Mouse (Mus musculus): ENCODE measurements around the gene Celf2. TPM values are rescaled to one million over a fixed set of nuclear protein-coding genes. Genes with fewer than 3 reads are reported as not detected.
"Not testable (repeated sequence)": the region's sequence is repeated elsewhere in the genome, so short reads cannot be mapped to it uniquely, and the experiment has no call there.

Gene Celf2
- total RNA-seq, 4 experiments from 2014 or later, result 60.0 to 64.8 (median 63.1) TPM

GRCm38 (mm10) chr2:6604347-6604746 is 905.0 kb downstream of the Celf2 start:
- no peak for DNase-seq (ENCODE audit: low spot score)

GRCm38 (mm10) chr2:6603880-6604279 is 905.5 kb downstream of the Celf2 start:
- DNase-seq (ENCODE audit: low spot score), result no peak

GRCm38 (mm10) chr2:6602163-6602562 is 907.2 kb downstream of the Celf2 start:
- DNase-seq (ENCODE audit: low spot score), result no peak

- DNase-seq (ENCODE audit: low spot score), result no peak
Measured at GRCm38 (mm10) chr2:6598879-6599167, 910.5 kb downstream of the Celf2 start.

GRCm38 (mm10) chr2:6598124-6598878 is 911.1 kb downstream of the Celf2 start:
- no peak for DNase-seq (ENCODE audit: low spot score)

- no peak for DNase-seq (ENCODE audit: low spot score)
Measured at GRCm38 (mm10) chr2:6594736-6595135, 914.6 kb downstream of the Celf2 start.

GRCm38 (mm10) chr2:6594160-6594559 is 915.2 kb downstream of the Celf2 start:
- DNase-seq (ENCODE audit: low spot score), result no peak

- DNase-seq (ENCODE audit: low spot score), result no peak
Measured at GRCm38 (mm10) chr2:6593739-6594138, 915.6 kb downstream of the Celf2 start.

GRCm38 (mm10) chr2:6586122-6586681 is 923.2 kb downstream of the Celf2 start:
- no peak for DNase-seq (ENCODE audit: low spot score)

- DNase-seq (ENCODE audit: low spot score), result no peak
Measured at GRCm38 (mm10) chr2:6585069-6585754, 924.2 kb downstream of the Celf2 start.

- no peak for DNase-seq (ENCODE audit: low spot score)
Measured at GRCm38 (mm10) chr2:6582711-6583110, 926.7 kb downstream of the Celf2 start.

GRCm38 (mm10) chr2:6580066-6580465 is 929.3 kb downstream of the Celf2 start:
- no peak for DNase-seq (ENCODE audit: low spot score)

- not testable (repeated sequence) for DNase-seq (ENCODE audit: low spot score)
Measured at GRCm38 (mm10) chr2:6575316-6575715, 934.0 kb downstream of the Celf2 start.

GRCm38 (mm10) chr2:6573640-6574039 is 935.7 kb downstream of the Celf2 start:
- DNase-seq (ENCODE audit: low spot score), result no peak

GRCm38 (mm10) chr2:6572976-6573375 is 936.4 kb downstream of the Celf2 start:
- DNase-seq (ENCODE audit: low spot score), result no peak

GRCm38 (mm10) chr2:6569040-6569542 is 940.3 kb downstream of the Celf2 start:
- no peak for DNase-seq (ENCODE audit: low spot score)

- no peak for DNase-seq (ENCODE audit: low spot score)
Measured at GRCm38 (mm10) chr2:6565175-6565574, 944.2 kb downstream of the Celf2 start.

GRCm38 (mm10) chr2:6561337-6561736 is 948.0 kb downstream of the Celf2 start:
- no peak for DNase-seq (ENCODE audit: low spot score)

GRCm38 (mm10) chr2:6560802-6561201 is 948.6 kb downstream of the Celf2 start:
- DNase-seq (ENCODE audit: low spot score), result no peak

- DNase-seq (ENCODE audit: low spot score), result no peak
Measured at GRCm38 (mm10) chr2:6559581-6559980, 949.8 kb downstream of the Celf2 start.

GRCm38 (mm10) chr2:6558303-6559254 is 950.8 kb downstream of the Celf2 start:
- no peak for DNase-seq (ENCODE audit: low spot score)

- no peak for DNase-seq (ENCODE audit: low spot score)
Measured at GRCm38 (mm10) chr2:6557749-6558148, 951.6 kb downstream of the Celf2 start.
